8 mouse cellular contexts compared by ENCODE assay signal in the genomic region with DNA sequence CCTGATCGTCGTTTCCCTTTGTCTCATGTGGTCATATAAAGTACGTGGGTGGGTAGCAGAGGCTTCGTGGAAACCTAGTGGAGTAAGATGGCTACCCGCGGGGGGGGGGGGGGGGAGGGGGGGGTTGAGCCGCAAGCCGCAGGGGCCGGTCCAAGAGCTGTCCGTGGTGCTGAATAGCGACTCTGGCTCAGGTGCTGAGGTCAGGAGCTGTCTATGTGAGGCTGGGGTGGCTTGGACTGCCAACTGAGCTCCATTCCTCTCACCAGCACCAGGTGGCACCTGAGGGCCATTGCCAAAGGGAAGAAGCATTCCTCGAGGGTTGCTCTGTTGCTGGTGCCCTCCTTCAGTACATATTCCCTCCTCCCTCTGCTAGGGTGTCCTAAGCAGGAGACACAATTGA. TPM values are rescaled to one million over a fixed set of nuclear protein-coding genes. Genes with fewer than 3 reads are reported as not detected.
DNase-seq lines count a peak whose midpoint lies in the region; ATAC-seq and TF ChIP-seq lines count a peak whose summit lies in the region.

No protein-coding gene starts in this region.

- H3K4me2 ChIP-seq in heart, postnatal 0 days (ENCODE audit: low read depth, low read length), result 0 out of 2 replicates have a peak overlapping the region, but pooled peaks have one; percentile 7
- H3K4me2 ChIP-seq in limb, embryonic 13.5 days (replicated peaks), result peak overlapping the region; percentile 35
- no peak overlapping the region for H3K4me2 ChIP-seq in neural tube, embryonic 11.5 days (ENCODE audit: low read depth)

- 8% methylated on average over 11 of the region's 12 CpGs for WGBS in heart, postnatal 0 days
- 4% methylated on average over 12 of the region's 12 CpGs for WGBS in limb, embryonic 13.5 days
- WGBS in neural tube, embryonic 11.5 days, result 9% methylated on average over 11 of the region's 12 CpGs

- no peak overlapping the region for H3K27ac ChIP-seq in heart, postnatal 0 days (ENCODE audit: low read depth)
- no peak overlapping the region for H3K27ac ChIP-seq in limb, embryonic 13.5 days
- no peak overlapping the region for H3K27ac ChIP-seq in neural tube, embryonic 11.5 days (ENCODE audit: low read depth, low read length)

- H3K9ac ChIP-seq in heart, postnatal 0 days (replicated peaks; ENCODE audit: low read depth, low read length), result no peak overlapping the region
- H3K9ac ChIP-seq in limb, embryonic 13.5 days, result no peak overlapping the region
- no peak overlapping the region for H3K9ac ChIP-seq in neural tube, embryonic 11.5 days (ENCODE audit: low read length)

- DNase-seq in ovary, postnatal 36 days (ENCODE audit: low spot score), result peak; percentile 63
- DNase-seq in ovary, adult 18-20 months (ENCODE audit: low spot score), result no peak
- DNase-seq in brain, embryonic 14.5 days (ENCODE audit: low read depth), result peak; percentile 15
- no peak for DNase-seq in heart, postnatal 0 days (ENCODE audit: low spot score)
- DNase-seq in neural tube, embryonic 11.5 days (ENCODE audit: low spot score), result peak; percentile 46
- DNase-seq in frontal cortex, postnatal 14 days (ENCODE audit: low spot score in 2 of 2), result no peak
- DNase-seq in right cerebral cortex, postnatal 36 days (ENCODE audit: low spot score in 2 of 2), result no peak

- TF ChIP-seq POLR2A in brain, embryonic 14.5 days (IDR thresholded peaks at IDR 0.05; ENCODE audit: borderline replicate concordance, extremely low read depth, insufficient read depth, insufficient read length, poor library complexity, severe bottlenecking), result no peak

- 0 out of 2 replicates have a peak, but pooled peaks have one; percentile 17 for TF ChIP-seq CTCF in brain, embryonic 14.5 days (IDR thresholded peaks at IDR 0.05; ENCODE audit: borderline replicate concordance, extremely low read depth, insufficient read depth, insufficient read length)
- TF ChIP-seq CTCF in heart, postnatal 0 days (IDR thresholded peaks at IDR 0.05; ENCODE audit: low read depth), result peak; percentile 28

- H3K4me3 ChIP-seq in heart, postnatal 0 days (ENCODE audit: low read depth, low read length), result no peak overlapping the region
- no peak overlapping the region for H3K4me3 ChIP-seq in limb, embryonic 13.5 days
- H3K4me3 ChIP-seq in neural tube, embryonic 11.5 days (ENCODE audit: low read depth, low read length), result no peak overlapping the region

- no peaks in the 10 kb centered on the region for H3K27me3 ChIP-seq in heart, postnatal 0 days (ENCODE audit: control insufficient read depth, insufficient read depth, low read length)
- H3K27me3 ChIP-seq in limb, embryonic 13.5 days, result no peaks in the 10 kb centered on the region
- H3K27me3 ChIP-seq in neural tube, embryonic 11.5 days (ENCODE audit: control insufficient read depth, insufficient read depth, low read length), result no peaks in the 10 kb centered on the region

- no peaks in the 10 kb centered on the region for H3K36me3 ChIP-seq in heart, postnatal 0 days (replicated peaks; ENCODE audit: control insufficient read depth, insufficient read depth, low read length)
- H3K36me3 ChIP-seq in limb, embryonic 13.5 days, result no peaks in the 10 kb centered on the region
- no peaks in the 10 kb centered on the region for H3K36me3 ChIP-seq in neural tube, embryonic 11.5 days (ENCODE audit: control insufficient read depth, insufficient read depth, low read length)

- no peaks in the 10 kb centered on the region for H3K9me3 ChIP-seq in heart, postnatal 0 days (replicated peaks; ENCODE audit: control insufficient read depth, low read length)
- H3K9me3 ChIP-seq in limb, embryonic 13.5 days, result no peaks in the 10 kb centered on the region
- H3K9me3 ChIP-seq in neural tube, embryonic 11.5 days (ENCODE audit: control insufficient read depth, low read length), result no peaks in the 10 kb centered on the region

- no peak for ATAC-seq in heart, postnatal 0 days (ENCODE audit: insufficient read depth, low read depth)
- ATAC-seq in limb, embryonic 13.5 days (ENCODE audit: low FRiP score, low read depth), result peak; percentile 44; the same call in 1 of the 2 replicates
- no peak for ATAC-seq in neural tube, embryonic 11.5 days (ENCODE audit: insufficient read depth, low FRiP score, low TSS enrichment)

- no peak for TF ChIP-seq EP300 in heart, postnatal 0 days (IDR thresholded peaks at IDR 0.05; ENCODE audit: low read depth)

- H3K4me1 ChIP-seq in heart, postnatal 0 days (ENCODE audit: control insufficient read depth, insufficient read depth), result no peaks in the 10 kb centered on the region
- H3K4me1 ChIP-seq in limb, embryonic 13.5 days, result 0 out of 2 replicates have a peak, but pooled peaks cover 3% of the 10 kb centered on the region
- no peaks in the 10 kb centered on the region for H3K4me1 ChIP-seq in neural tube, embryonic 11.5 days (ENCODE audit: control insufficient read depth, insufficient read depth, low read length)

RNA-seq across cellular contexts. Expression of gene Fkbp4, which starts 31.0 kb away (rescaled TPM):
- polyA plus RNA-seq in brain, embryonic 14.5 days (2012; rRNA removed), result 249 and 252 TPM in 2 replicates
- 148 and 154 TPM in 2 replicates for total RNA-seq in heart, postnatal 0 days (2014; rRNA removed; ENCODE audit: low replicate concordance)
- polyA plus RNA-seq in heart, postnatal 0 days (2015; fragmentation: Nextera tagmentation; extraction: Ambion mirVana), result 217 and 226 TPM in 2 replicates
- polyA plus RNA-seq in limb, embryonic 13.5 days (2015; fragmentation: Nextera tagmentation; extraction: Ambion mirVana), result 434 and 451 TPM in 2 replicates
- polyA plus RNA-seq in neural tube, embryonic 11.5 days (2014; fragmentation: Nextera tagmentation; extraction: Ambion mirVana), result 506 and 551 TPM in 2 replicates

RNA-seq across cellular contexts. Expression of gene Itfg2, which starts 44.7 kb away (rescaled TPM):
- 36.1 and 42.2 TPM in 2 replicates for polyA plus RNA-seq in brain, embryonic 14.5 days (2012; rRNA removed)
- total RNA-seq in heart, postnatal 0 days (2014; rRNA removed; ENCODE audit: low replicate concordance), result 29.2 and 62.3 TPM in 2 replicates
- 22.0 and 22.6 TPM in 2 replicates for polyA plus RNA-seq in heart, postnatal 0 days (2015; fragmentation: Nextera tagmentation; extraction: Ambion mirVana)
- 41.1 and 41.3 TPM in 2 replicates for polyA plus RNA-seq in limb, embryonic 13.5 days (2015; fragmentation: Nextera tagmentation; extraction: Ambion mirVana)
- 28.8 and 31.2 TPM in 2 replicates for polyA plus RNA-seq in neural tube, embryonic 11.5 days (2014; fragmentation: Nextera tagmentation; extraction: Ambion mirVana)

RNA-seq across cellular contexts. Expression of gene Pzp, which starts 57.1 kb away (rescaled TPM):
- polyA plus RNA-seq in brain, embryonic 14.5 days (2012; rRNA removed), result 0.12 TPM in 1 of 2 replicates, not detected in the other
- 0.27 and 0.85 TPM in 2 replicates for total RNA-seq in heart, postnatal 0 days (2014; rRNA removed; ENCODE audit: low replicate concordance)
- polyA plus RNA-seq in heart, postnatal 0 days (2015; fragmentation: Nextera tagmentation; extraction: Ambion mirVana), result 0.96 and 1.00 TPM in 2 replicates
- 0.33 TPM in 1 of 2 replicates, not detected in the other for polyA plus RNA-seq in limb, embryonic 13.5 days (2015; fragmentation: Nextera tagmentation; extraction: Ambion mirVana)
- not detected in 2 replicates for polyA plus RNA-seq in neural tube, embryonic 11.5 days (2014; fragmentation: Nextera tagmentation; extraction: Ambion mirVana)

Comparison
In these comparisons a context has a peak if more than half of its experiments do, and no peak if none do; other contexts are left out.
1. DNase-seq: peak in ovary, postnatal 36 days (single experiment), brain, embryonic 14.5 days (single experiment) and neural tube, embryonic 11.5 days (single experiment); none in ovary, adult 18-20 months (single experiment), heart, postnatal 0 days (single experiment), frontal cortex, postnatal 14 days (0 of 2) and right cerebral cortex, postnatal 36 days (0 of 2).